Mouse (Mus musculus): ENCODE measurements around the gene Gfy. TPM values are rescaled to one million over a fixed set of nuclear protein-coding genes. Genes with fewer than 3 reads are reported as not detected.
"Not testable (repeated sequence)": the region's sequence is repeated elsewhere in the genome, so short reads cannot be mapped to it uniquely, and the experiment has no call there.

Gfy gene
- total RNA-seq, 2 experiments from 2014 or later: 0.17 TPM; not detected in 1

GRCm38 (mm10) chr7:45156206-45156605 is 23.2 kb downstream of the Gfy start:
- no peak for DNase-seq (ENCODE audit: extremely low spot score in 1 of 2, low spot score in 2 of 2)
- intact Hi-C loops (cut with DNase I): no loop called here

DNA sequence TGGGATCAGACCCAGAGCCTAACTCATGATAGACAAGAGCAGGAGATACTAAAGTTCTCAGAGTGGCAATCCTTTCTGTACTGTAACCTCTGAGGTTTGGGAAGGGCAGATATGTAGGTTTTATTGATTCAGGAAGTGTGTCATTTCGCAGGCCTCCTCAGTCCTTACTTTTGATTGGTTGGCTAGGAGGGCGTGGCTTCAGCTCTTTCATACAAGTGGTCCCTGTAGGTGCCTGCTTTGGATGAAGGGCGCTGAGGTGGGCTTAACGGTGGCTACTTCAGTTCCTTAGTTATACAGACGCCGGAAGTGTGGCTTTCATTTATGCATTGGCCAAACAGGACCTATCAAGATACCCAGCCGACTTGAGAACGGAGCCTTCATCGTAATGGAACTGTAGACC is 23.8 kb downstream of the Gfy start:
- intact Hi-C loops (cut with DNase I): no loop called here
- DNase-seq (ENCODE audit: extremely low spot score in 1 of 2, low spot score in 2 of 2): peak in 1 of 2 experiments; percentile 28

- peak in 1 of 2 experiments; percentile 77 for DNase-seq (ENCODE audit: extremely low spot score in 1 of 2, low spot score in 2 of 2)
- intact Hi-C loops (cut with DNase I): no loop called here
These were observed 24.3 kb downstream of the Gfy start for GRCm38 (mm10) chr7:45154993-45155514.

DNA sequence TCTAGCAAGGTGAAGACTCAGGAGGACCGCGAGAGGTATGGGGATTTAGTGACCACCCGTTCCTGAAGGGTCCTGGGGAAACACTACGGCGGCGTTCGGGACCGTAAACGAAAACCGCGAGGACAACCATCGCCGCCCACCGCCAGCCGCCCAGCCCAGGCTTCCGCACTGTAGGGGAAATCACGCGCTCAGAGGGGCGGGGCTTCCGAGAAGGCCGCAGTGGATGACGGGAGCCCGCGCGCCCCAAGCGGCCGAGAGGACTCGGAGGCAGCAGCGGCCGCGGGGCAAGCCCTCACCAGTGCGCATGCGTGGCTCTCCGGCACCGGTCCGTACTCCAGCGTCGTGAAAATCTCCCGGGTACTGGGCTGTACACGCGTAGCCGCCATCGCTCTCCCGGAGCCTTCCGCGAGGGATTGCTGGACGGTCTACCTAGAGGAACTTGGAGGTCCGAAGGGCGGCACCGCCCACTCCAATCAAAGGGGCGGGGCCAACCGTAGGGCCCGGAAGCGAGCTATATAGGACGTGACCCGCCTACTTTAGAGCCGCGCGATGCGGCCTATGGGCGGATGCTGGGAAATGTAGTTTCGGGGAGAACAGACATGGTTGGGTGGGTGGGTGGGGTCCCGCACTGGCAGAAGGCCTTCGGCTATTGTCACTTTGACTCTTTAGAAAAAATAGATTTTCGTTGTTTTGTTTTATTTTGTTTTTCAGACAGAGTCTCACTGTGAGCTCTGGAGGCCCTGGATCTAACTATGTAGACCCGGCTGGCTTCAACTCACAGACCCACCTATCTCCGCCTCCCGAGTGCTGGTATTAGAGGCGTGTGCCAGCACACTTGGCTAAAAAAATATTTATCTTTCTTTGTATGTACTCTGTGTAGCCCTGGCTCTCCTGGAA is 25.0 kb downstream of the Gfy start, which contains the start of the genes Pih1d1 and Aldh16a1:
Gene Pih1d1 (plus strand): TSS at position 208 of the 897 bp plus-strand sequence.
Gene Aldh16a1 (minus strand): TSS at position 489 of the 897 bp plus-strand sequence.
- intact Hi-C loops (cut with DNase I): no loop called here
- DNase-seq (ENCODE audit: extremely low spot score in 1 of 2, low spot score in 2 of 2): peak; percentile 94 to 99

DNA sequence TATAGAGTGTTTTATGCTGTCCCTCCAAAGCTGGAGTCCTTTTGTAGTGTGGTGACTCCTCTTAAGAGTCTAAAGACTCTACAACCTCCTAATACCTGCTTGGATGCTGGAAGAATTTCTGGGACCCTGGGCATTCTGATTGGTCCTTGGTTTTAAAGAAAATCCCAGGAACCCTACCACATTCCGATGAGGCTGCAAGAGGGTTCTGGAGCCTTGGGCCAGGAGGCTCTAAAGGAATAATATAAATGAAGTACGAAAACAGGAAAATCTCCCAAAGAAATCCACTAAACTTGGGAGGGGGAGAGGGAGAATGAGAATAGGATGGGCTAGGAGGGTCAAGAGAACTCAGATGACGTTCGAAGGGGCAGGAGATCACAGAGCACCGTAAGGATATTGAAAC is 25.8 kb downstream of the Gfy start:
- intact Hi-C loops (cut with DNase I): no loop called here

DNA sequence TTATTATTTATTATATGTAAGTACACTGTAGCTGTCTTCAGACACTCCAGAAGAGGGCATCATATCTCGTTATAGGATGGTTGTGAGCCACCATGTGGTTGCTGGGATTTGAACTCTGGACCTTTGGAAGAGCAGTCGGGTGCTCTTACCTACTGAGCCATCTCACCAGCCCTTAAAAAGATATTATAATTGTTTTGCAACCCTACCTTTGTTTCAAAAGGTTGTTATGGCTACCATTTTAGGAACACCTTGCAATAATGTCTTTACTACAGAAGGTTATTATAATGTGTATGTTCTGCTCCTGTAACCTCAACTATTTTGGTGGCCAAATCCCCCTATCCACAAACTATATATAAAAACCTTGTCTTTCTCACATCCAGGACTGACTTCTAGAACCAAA is 26.3 kb downstream of the Gfy start:
- intact Hi-C loops (cut with DNase I): not testable (repeated sequence)

More for the DNA sequence above, 25.8 kb downstream of the Gfy start:
- no peak for DNase-seq (ENCODE audit: extremely low spot score in 1 of 2, low spot score in 2 of 2)

GRCm38 (mm10) chr7:45151303-45151702 is 28.1 kb downstream of the Gfy start:
- no peak for DNase-seq (ENCODE audit: extremely low spot score in 1 of 2, low spot score in 2 of 2)
- intact Hi-C loops (cut with DNase I): no loop called here

More for the DNA sequence above, 26.3 kb downstream of the Gfy start:
- not testable (repeated sequence) for DNase-seq (ENCODE audit: extremely low spot score in 1 of 2, low spot score in 2 of 2)

- intact Hi-C loops (cut with DNase I): no loop called here
- DNase-seq (ENCODE audit: extremely low spot score in 1 of 2, low spot score in 2 of 2): no peak
These were observed 29.0 kb downstream of the Gfy start for GRCm38 (mm10) chr7:45150321-45150720.

DNA sequence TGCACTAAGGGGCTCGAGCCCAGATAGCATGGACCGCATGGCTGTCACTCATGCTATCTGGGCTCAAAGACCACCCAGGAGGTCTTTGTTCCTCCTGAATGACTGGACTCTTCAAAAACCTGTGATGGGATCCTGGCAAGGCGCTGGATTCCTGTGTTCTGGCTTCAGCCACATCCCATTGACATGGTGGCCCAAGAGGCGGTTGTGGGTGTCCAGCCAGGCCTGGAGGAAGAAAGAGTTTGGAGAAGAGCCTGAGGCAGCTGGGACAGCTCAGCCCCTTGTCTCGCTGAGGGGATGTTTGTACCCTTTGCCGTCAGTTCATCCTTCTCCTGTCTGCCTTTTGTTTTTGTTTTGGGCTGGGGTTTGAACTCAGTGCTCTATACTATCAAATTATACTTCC is 29.8 kb downstream of the Gfy start:
- DNase-seq (ENCODE audit: extremely low spot score in 1 of 2, low spot score in 2 of 2): no peak
- intact Hi-C loops (cut with DNase I): no loop called here

GRCm38 (mm10) chr7:45148534-45149098 is 30.8 kb downstream of the Gfy start:
- intact Hi-C loops (cut with DNase I): no loop called here
- no peak for DNase-seq (ENCODE audit: extremely low spot score in 1 of 2, low spot score in 2 of 2)

GRCm38 (mm10) chr7:45147899-45148298 is 31.5 kb downstream of the Gfy start:
- no peak for DNase-seq (ENCODE audit: extremely low spot score in 1 of 2, low spot score in 2 of 2)
- intact Hi-C loops (cut with DNase I): no loop called here

DNA sequence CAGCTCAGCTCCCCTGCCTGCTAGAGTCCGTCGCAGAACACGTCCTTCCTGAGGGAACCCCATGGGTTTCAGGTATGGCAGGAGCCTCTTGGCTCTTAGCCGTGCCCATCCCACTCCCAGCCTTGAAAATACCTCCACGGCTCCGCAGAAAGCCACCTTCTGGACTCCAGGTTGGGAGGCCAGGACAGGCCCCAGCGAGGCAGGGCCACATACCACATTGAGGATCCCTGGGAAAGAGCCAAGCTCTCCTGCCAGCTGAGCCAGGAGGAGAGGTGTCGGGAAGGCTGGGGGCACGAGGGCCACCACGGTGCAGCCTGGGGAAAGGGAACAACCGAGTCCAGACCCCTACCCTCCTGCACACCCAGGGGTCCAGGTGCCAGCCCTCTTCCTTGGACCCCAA is 32.1 kb downstream of the Gfy start:
- peak in 1 of 2 experiments; percentile 23 for DNase-seq (ENCODE audit: extremely low spot score in 1 of 2, low spot score in 2 of 2)
- intact Hi-C loops (cut with DNase I): no loop called here

DNA sequence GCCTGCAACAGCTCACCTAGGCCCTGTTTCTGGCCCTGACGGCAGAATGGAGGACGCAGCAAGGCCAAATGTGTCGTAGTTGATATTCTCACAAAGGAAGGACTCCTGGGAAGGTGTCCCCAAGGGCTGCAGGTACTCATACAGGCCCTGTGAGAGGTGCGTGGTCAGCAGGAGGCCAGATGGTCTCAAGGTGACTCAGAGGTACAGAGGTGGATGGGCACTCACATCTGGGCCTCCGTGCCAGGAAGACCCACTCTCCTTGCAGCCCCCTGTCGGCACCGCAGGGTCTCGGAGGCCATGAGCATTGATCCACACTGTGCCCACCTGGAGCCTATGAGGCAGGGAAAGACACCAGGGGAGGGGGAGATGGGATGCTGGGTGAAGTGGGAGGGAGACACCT is 33.9 kb downstream of the Gfy start:
- intact Hi-C loops (cut with DNase I): no loop called here
- DNase-seq (ENCODE audit: extremely low spot score in 1 of 2, low spot score in 2 of 2): no peak

DNA sequence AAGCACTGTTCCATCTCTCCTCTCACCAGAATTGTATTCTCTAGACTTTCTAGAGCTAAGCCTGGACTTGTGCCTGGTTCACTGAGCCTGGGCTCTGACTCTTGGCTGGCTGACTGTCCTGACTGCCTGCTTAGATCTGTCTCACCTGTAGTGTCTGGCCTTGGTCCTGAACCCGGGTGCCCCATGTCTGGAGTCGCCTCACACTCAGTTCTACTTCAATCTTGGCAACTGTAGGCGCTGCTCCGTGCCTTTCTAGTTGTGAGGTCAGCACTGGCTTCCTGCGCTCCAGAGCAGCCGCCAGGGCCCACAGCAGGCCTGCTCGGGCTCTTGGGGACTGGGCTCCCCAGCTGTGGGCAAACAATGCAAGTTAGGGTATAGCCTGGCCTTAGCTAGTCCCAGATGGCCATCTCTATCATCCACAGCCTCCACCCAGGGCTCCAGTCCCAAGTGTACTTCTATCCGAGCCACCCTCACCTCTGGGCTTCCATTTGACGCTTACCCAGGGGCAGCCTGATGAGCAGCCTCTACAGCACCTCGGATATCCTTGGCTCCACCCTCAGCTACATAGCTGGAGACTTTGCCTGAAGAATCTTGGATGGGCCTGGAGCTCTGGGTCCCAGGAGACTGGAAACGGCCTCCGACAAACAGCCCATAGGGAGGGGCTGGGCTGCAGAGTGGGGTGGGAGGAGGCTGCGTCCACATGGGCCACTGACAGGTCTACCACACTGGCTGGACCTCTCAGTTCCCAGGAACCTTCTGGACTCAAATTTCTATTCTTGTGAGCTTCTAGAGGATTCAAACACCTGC is 34.8 kb downstream of the Gfy start:
- DNase-seq (ENCODE audit: extremely low spot score in 1 of 2, low spot score in 2 of 2): peak in 1 of 2 experiments; percentile 20
- intact Hi-C loops (cut with DNase I): no loop called here

DNA sequence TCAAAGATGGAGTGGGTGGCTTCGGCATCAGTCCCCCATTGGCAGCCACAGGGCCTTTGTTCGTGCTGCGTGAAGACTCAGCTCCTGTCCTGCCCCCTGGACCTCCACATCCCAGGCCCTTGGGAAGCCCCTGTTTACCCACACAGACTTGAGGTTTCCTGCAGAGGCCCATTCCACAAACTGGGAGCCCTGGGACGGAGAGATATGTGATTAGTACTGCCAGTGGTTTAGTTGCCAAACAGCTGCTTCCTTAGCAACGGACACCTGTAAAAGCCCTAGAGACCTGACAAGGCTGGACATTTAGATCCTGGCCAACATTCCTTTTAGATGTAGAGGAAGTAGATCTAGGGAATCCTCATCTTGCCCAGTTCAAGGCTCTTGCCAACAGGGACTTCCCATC is 37.5 kb downstream of the Gfy start:
- intact Hi-C loops (cut with DNase I): no loop called here
- DNase-seq (ENCODE audit: extremely low spot score in 1 of 2, low spot score in 2 of 2): no peak

- no peak for DNase-seq (ENCODE audit: extremely low spot score in 1 of 2, low spot score in 2 of 2)
- intact Hi-C loops (cut with DNase I): no loop called here
These were observed 38.0 kb downstream of the Gfy start for GRCm38 (mm10) chr7:45141319-45141718.

- intact Hi-C loops (cut with DNase I): no loop called here
- DNase-seq (ENCODE audit: extremely low spot score in 1 of 2, low spot score in 2 of 2): no peak
These were observed 39.3 kb downstream of the Gfy start for GRCm38 (mm10) chr7:45139904-45140723.

GRCm38 (mm10) chr7:45138403-45138802 is 41.0 kb downstream of the Gfy start:
- intact Hi-C loops (cut with DNase I): no loop called here
- no peak for DNase-seq (ENCODE audit: extremely low spot score in 1 of 2, low spot score in 2 of 2)

Measured in left cerebral cortex, postnatal 10 days (tissue).